Mouse (Mus musculus) intestine, embryonic 15.5 days (tissue): ENCODE results near the gene Nfic. TPM values are rescaled to one million over a fixed set of nuclear protein-coding genes. Genes with fewer than 3 reads are reported as not detected.

Experiments
- ATAC-seq: fragments of 200-750 bp; cut with Nextera tagmentation; 2 replicates; pipeline ENCODE4 v1.8.0; 2017; ENCODE audit warnings: moderate TSS enrichment, moderate library complexity
- H3K27ac ChIP-seq: fragments of 300-500 bp; sonication (generic); 2 replicates; pipeline ENCODE4 v1.5.1; 2015; ENCODE audit warnings: mild to moderate bottlenecking, inconsistent platforms
- H3K27me3 ChIP-seq: fragments of 300-500 bp; sonication (generic); replicated peaks from 2 replicates; pipeline ENCODE4 v1.6.1; 2015; ENCODE audit warnings: inconsistent platforms
- H3K36me3 ChIP-seq: fragments of 300-500 bp; sonication (generic); 2 replicates; pipeline ENCODE4 v1.6.1; 2015; ENCODE audit warnings: inconsistent platforms
- H3K4me1 ChIP-seq: fragments of 300-500 bp; sonication (generic); replicated peaks from 2 replicates; pipeline ENCODE4 v1.6.1; 2015; ENCODE audit warnings: inconsistent platforms
- H3K4me2 ChIP-seq: fragments of 300-500 bp; sonication (generic); replicated peaks from 2 replicates; pipeline ENCODE4 v1.6.1; 2015; ENCODE audit warnings: mild to moderate bottlenecking, inconsistent platforms
- H3K4me3 ChIP-seq: fragments of 300-500 bp; sonication (generic); replicated peaks from 2 replicates; pipeline ENCODE4 v1.5.1; 2015; ENCODE audit warnings: inconsistent platforms
- H3K9ac ChIP-seq: fragments of 300-500 bp; sonication (generic); 2 replicates; pipeline ENCODE4 v1.6.1; 2015; ENCODE audit warnings: inconsistent platforms
- H3K9me3 ChIP-seq: fragments of 300-500 bp; sonication (generic); 2 replicates; pipeline ENCODE4 v1.6.1; 2016; ENCODE audit warnings: inconsistent platforms
- WGBS: fragments of 180-500 bp; shearing (Covaris S2); methylation state at CpG from one replicate; pipeline ENCODE4 v1.1.7; 2015; 5-methylcytosine and 5-hydroxymethylcytosine counted together
- polyA plus RNA-seq: library from polyadenylated mRNA; unstranded; fragments of >200 nt; fragmentation: Nextera tagmentation; extraction: Ambion mirVana; gene quantifications from 2 replicates; pipeline ENCODE4 v1.2.1, GENCODE M21; 2015

Gene Nfic
- polyA plus RNA-seq, 1 experiment from 2014 or later: 52.8 TPM

DNA sequence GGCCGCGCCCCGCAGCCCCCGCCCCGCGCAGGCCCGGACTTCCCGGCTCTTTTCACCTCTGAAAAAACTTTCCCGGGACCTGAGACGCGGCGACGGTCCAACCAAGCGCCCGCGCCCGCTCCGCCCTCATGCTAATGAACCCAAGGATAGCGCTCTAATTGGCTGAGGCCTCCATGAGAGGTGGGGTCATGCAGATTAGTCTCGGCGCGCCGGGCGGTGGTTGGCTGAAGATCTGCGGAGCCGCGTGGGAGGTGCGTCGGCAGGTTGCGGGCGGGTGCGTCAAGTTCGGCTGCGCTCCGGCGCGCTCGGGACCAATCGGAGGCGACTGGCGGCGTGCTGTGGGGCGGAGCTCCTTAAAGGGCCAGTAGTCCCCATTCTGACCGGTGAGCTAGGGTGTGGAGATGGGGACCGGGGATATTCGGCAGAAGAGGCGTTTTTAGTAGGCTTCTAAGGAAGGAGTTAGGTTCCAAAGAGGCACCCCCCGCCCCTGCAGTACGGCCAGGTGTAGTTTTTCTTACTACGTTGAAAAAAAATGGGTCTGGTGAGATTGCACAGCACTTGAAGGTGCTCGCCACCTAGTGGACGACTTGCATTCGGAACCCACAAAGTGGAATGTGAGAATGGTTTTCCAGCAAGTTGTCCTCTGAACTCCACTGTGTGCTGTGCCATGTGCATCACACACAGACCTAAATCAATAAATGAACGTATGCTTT lies 104.9 kb downstream of the Nfic start, which contains the start of gene Hmg20b:
Gene Hmg20b, minus strand, starts transcription at position 130 of the 713 bp plus-strand sequence.
- peak within 1 kb of the TSS; percentile 78 for H3K27ac ChIP-seq
- WGBS: under 1% methylated on average over 54 of the region's 54 CpGs
- H3K9ac ChIP-seq: peak within 1 kb of the TSS; percentile 82
- H3K4me2 ChIP-seq: peak within 1 kb of the TSS; percentile 84
- no peaks in the 10 kb centered on the region for H3K27me3 ChIP-seq
- peak; percentile 93 for ATAC-seq
- peak within 1 kb of the TSS; percentile 78 for H3K4me3 ChIP-seq
- H3K9me3 ChIP-seq: no peaks in the 10 kb centered on the region
- 0 out of 2 replicates have a peak, but pooled peaks cover 9% of the 10 kb centered on the region for H3K36me3 ChIP-seq
- H3K4me1 ChIP-seq: peaks cover 37% of the 10 kb centered on the region

DNA sequence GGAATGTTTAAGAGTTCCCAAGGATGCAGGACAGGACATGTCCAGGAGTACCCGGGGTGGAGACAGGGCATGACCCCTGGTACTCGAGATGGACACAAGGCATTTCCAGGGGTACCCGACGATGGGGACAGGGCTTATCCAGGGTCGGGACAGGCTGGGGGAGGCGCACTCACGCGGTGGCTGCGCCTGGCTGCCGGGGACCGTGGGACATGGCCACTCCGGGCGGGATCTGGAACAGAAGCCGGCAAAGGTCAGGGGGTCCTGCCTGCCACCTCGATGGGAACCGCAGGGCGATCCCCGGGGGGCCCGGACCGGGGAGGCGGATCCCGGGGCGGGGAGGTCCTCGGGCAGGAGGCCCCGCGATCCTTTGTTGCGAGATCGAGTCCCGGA lies 105.5 kb downstream of the Nfic start:
- Histone ChIP-seq H3K4me2 (peak overlapping the region; percentile 84), H3K9me3 (no peaks in the 10 kb centered on the region), H3K9ac (peak overlapping the region; percentile 82), H3K36me3 (0 out of 2 replicates have a peak, but pooled peaks cover 9% of the 10 kb centered on the region), H3K27me3 (no peaks in the 10 kb centered on the region), H3K4me3 (peak overlapping the region; percentile 78), H3K27ac (peak overlapping the region; percentile 77), H3K4me1 (peaks cover 37% of the 10 kb centered on the region)
- under 1% methylated on average over 29 of the region's 29 CpGs for WGBS
- ATAC-seq: no peak; the same call in 1 of the 2 replicates

DNA sequence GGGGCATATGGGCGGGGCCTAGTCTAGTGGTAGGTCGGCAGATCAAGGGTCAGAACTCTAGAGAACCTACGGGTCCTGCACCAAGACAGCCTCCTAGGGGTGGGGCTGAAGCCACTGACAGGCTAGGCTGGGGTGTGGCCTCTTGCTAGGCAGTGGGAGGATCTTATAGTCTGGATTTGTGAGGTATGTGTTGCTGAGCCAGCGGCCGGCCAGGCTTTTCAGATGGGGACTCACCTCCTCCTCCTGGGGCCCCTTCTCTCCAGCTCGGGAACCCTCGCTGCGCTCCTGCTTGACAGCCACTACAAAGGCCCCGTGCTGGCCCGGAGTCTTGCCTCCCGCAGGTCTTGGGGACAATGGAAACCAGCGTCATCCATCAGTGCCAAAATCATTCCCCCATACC lies 106.3 kb downstream of the Nfic start:
- H3K4me1 ChIP-seq: peaks cover 37% of the 10 kb centered on the region
- no peaks in the 10 kb centered on the region for H3K9me3 ChIP-seq
- peak overlapping the region; percentile 78 for H3K4me3 ChIP-seq
- H3K9ac ChIP-seq: peak overlapping the region; percentile 82
- peak overlapping the region; percentile 84 for H3K4me2 ChIP-seq
- 0 out of 2 replicates have a peak, but pooled peaks cover 9% of the 10 kb centered on the region for H3K36me3 ChIP-seq
- peak; percentile 35 for ATAC-seq
- 4% methylated on average over 12 of the region's 12 CpGs for WGBS
- H3K27ac ChIP-seq: peak overlapping the region; percentile 45; the same call in 1 of the 2 replicates
- H3K27me3 ChIP-seq: no peaks in the 10 kb centered on the region; the same call in 1 of the 2 replicates

DNA sequence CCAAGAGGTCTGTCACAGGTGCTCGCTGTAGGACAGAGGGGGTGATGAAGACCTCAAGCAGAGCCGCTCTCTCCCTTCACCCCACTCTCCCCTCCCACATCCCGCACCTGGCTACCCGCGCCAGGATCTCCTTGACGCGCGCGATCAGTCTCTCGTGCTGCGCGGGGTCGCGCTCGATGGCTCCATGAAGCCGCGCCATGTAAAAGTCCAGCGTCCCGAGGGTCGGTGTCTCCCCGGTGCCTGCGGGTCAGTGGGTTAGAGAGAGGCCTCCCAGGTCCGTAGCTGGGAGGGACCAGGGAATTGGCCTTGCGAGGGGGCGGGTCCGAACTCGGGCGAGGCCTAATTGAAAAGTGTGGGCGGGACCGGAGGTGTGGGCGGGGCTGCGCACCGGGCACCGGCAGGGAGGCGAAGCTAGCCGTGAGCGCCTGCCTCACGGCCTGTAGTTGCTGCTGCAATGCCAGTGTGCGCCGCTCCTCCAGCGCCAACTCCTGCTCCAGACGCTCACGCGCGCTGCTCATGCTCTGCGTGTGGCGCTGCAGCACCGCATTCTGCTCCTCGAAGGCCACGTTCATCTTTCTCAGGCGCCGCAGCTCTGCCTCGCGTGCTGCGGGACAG lies 108.9 kb downstream of the Nfic start:
- WGBS: 15% methylated on average over 54 of the region's 55 CpGs
- 0 out of 2 replicates have a peak, but pooled peaks cover 9% of the 10 kb centered on the region for H3K36me3 ChIP-seq
- H3K9ac ChIP-seq: peak overlapping the region; percentile 35; the same call in 1 of the 2 replicates
- ATAC-seq: peak; percentile 37
- H3K4me2 ChIP-seq: peak overlapping the region; percentile 70
- peak overlapping the region; percentile 59; the same call in 1 of the 2 replicates for H3K27ac ChIP-seq
- no peaks in the 10 kb centered on the region for H3K9me3 ChIP-seq
- peaks cover 41% of the 10 kb centered on the region for H3K4me1 ChIP-seq
- peaks cover 13% of the 10 kb centered on the region for H3K27me3 ChIP-seq
- peak overlapping the region; percentile 31 for H3K4me3 ChIP-seq

Other genes with a start within 250 kb of the Nfic start
- 1.7 TPM in 2 replicates for gene Atcay, start 224.8 kb downstream of the Nfic start, polyA plus RNA-seq
- 7.9 and 9.2 TPM in 2 replicates for gene Zfr2, start 222.5 kb downstream of the Nfic start, polyA plus RNA-seq
- gene Matk, start 202.7 kb downstream of the Nfic start, polyA plus RNA-seq: 2.2 and 2.4 TPM in 2 replicates
- gene Mrpl54, start 188.7 kb downstream of the Nfic start, polyA plus RNA-seq: 242 and 245 TPM in 2 replicates
- 55.1 and 69.2 TPM in 2 replicates for gene Apba3, start 188.7 kb downstream of the Nfic start, polyA plus RNA-seq
- gene Tjp3, start 164.1 kb downstream of the Nfic start, polyA plus RNA-seq: 47.0 and 53.3 TPM in 2 replicates
- gene Pip5k1c, start 162.7 kb downstream of the Nfic start, polyA plus RNA-seq: 41.2 and 42.7 TPM in 2 replicates
- 38.7 and 39.5 TPM in 2 replicates for gene Cactin, start 134.5 kb downstream of the Nfic start, polyA plus RNA-seq
- gene Tbxa2r, start 126.9 kb downstream of the Nfic start, polyA plus RNA-seq: 21.3 and 21.7 TPM in 2 replicates
- gene Gipc3, start 112.4 kb downstream of the Nfic start, polyA plus RNA-seq: 0.06 TPM in 1 of 2 replicates, not detected in the other
- gene Hmg20b, start 105.2 kb downstream of the Nfic start, polyA plus RNA-seq: 71.2 and 71.7 TPM in 2 replicates
- 19.9 and 23.8 TPM in 2 replicates for gene Mfsd12, start 98.1 kb downstream of the Nfic start, polyA plus RNA-seq
- 1.0 and 2.2 TPM in 2 replicates for gene 4930404N11Rik, start 89.8 kb downstream of the Nfic start, polyA plus RNA-seq
- 83.2 and 85.7 TPM in 2 replicates for gene Fzr1, start 77.1 kb downstream of the Nfic start, polyA plus RNA-seq
- gene Dohh, start 71.2 kb downstream of the Nfic start, polyA plus RNA-seq: 89.2 and 100 TPM in 2 replicates
- gene Gm48551, start 71.2 kb downstream of the Nfic start, polyA plus RNA-seq: 2.8 and 3.6 TPM in 2 replicates
- 1.4 TPM in 1 of 2 replicates, not detected in the other for gene Gm48552, start 66.6 kb downstream of the Nfic start, polyA plus RNA-seq
- 235 and 288 TPM in 2 replicates for gene Smim24, start 62.6 kb downstream of the Nfic start, polyA plus RNA-seq
- 1.7 TPM in 2 replicates for gene Celf5, start 27.1 kb upstream of the Nfic start, polyA plus RNA-seq
- gene Ncln, start 40.8 kb upstream of the Nfic start, polyA plus RNA-seq: 98.5 and 118 TPM in 2 replicates
- gene S1pr4, start 44.5 kb upstream of the Nfic start, polyA plus RNA-seq: 1.0 and 1.1 TPM in 2 replicates
- 0.92 and 0.97 TPM in 2 replicates for gene Gna15, start 68.6 kb upstream of the Nfic start, polyA plus RNA-seq
- 245 and 269 TPM in 2 replicates for gene Gna11, start 89.6 kb upstream of the Nfic start, polyA plus RNA-seq
- gene Aes, start 103.9 kb upstream of the Nfic start, polyA plus RNA-seq: 743 and 808 TPM in 2 replicates
- gene Tle2, start 118.9 kb upstream of the Nfic start, polyA plus RNA-seq: 14.5 and 17.8 TPM in 2 replicates
- 19.9 and 26.0 TPM in 2 replicates for gene Tle6, start 145.4 kb upstream of the Nfic start, polyA plus RNA-seq
- gene BC025920, start 150.6 kb upstream of the Nfic start, polyA plus RNA-seq: 0.85 and 1.00 TPM in 2 replicates
- 28.9 and 33.3 TPM in 2 replicates for gene Sirt6, start 172.2 kb upstream of the Nfic start, polyA plus RNA-seq
- 8.4 and 9.8 TPM in 2 replicates for gene Ankrd24, start 172.9 kb upstream of the Nfic start, polyA plus RNA-seq
- gene Gm10778, start 193.4 kb upstream of the Nfic start, polyA plus RNA-seq: 3.9 and 4.6 TPM in 2 replicates
- 12.3 and 12.7 TPM in 2 replicates for gene Zfp433, start 249.2 kb upstream of the Nfic start, polyA plus RNA-seq